Mouse (Mus musculus) megakaryocyte progenitor cell, adult 5-6 weeks (primary cell): ENCODE measurements at regions not wholly inside any gene's neighbourhood (a gene's known extent, or its start where the extent isn't known, plus 50 kb on each side); places are given as distances from the start of the nearest gene placed in this dataset.
A peak's percentile ranks its signal among the peaks of the same experiment; 100 is the strongest.

ENCODE experiments used
- ATAC-seq: replicated peaks from 2 replicates; pipeline ENCODE4 v1.8.0; 2016; ENCODE audit warnings: mild to moderate bottlenecking, moderate TSS enrichment, inconsistent platforms; ENCODE audit not compliant: poor library complexity

DNA sequence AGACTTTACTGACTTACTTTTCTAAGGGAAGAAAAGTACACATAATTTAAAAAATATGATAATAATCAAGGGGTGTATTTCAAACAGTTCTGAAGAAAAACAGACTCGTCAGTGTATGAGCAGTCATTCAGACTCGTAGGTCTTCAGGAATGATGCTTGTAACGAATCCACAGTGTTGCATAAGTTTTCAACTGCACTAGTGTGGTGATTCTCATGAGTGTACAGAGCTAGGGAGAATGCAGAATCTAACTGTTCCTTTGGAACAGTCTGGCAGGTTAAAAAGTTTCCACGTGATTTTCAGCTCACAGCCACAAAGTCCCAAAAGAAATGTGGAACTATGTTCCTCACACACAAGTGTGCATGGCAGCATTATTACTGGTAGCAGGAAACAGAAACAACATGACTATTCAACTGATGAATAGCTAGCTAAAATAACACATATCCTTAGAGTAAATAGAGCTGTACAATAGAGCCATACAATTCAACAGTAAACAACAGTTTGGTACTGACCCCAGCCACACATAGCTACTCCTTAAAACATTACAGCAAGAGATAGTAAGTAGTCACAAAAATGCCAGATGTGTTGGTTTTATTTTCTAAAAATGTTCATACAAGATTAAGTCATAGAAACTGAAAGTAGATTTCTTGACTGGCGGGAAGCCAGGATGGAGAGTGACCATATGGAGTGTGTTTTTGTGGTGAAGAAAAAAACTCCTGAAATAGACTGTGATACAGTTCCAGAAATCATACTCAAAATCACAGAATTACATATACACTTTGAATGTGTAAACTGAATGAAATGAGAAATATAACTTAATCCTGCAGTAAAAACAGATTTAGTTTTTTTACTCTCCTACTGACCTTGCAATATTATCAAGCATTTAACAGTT, 713.1 kb downstream of the Epha7 start:
- peak; percentile 66 for ATAC-seq
